Mouse (Mus musculus) A20 (cell line): ENCODE measurements around the gene Oscp1.

ENCODE experiments used
- DNase-seq: peaks from one replicate; pipeline ENCODE4 v3.0.0-alpha.2; 2011; ENCODE audit warnings: low read depth, low spot score

The Oscp1 gene

DNA sequence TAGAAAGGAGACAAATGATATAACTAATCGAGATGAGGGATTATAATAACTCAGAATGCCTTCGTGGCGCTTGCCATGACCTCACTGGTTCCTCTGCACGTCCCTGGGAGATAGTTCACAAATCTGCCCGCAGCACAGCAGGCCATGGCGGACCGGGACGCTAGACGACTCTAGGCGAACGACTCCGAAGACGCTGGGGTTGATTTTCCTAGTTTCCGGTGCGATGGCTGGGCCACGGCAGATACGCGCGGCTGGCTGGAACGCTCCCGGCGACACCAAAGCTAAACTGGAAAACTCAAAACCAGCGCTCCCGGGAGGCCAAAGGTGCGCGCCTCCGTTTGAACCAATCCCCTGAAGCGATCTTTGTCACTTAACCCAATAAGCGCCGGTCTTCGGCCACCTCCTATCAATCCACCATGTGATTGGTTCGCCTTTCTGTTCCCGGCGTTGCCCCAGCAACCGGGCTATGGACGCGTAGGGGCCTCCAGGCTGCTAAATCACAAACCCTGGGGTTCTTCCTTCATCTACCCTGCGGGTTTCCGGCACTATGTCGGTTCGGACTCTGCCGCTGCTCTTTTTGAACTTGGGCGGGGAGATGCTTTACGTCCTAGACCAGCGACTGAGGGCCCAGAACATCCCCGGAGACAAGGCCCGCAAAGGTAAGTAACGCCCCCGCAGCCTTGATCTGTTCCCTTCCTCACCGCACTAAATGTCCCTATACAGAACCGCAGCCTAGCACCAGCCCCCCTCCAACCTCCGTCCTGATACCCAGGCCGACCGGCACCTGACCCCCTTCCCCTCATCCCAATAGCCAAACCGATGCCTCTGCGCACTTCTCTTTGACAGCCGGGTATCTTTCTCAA, at the start of gene Oscp1:
Gene Oscp1, plus strand, starts transcription at position 432 of the 863 bp plus-strand sequence.
- peak; percentile 93 for DNase-seq

GRCm38 (mm10) chr4:126017676-126018332, 40.6 kb upstream of the Oscp1 start:
- peak; percentile 25 for DNase-seq

GRCm38 (mm10) chr4:126018966-126019538, 39.3 kb upstream of the Oscp1 start:
- peak; percentile 90 for DNase-seq

- DNase-seq = no peak
Observed at GRCm38 (mm10) chr4:126024303-126024900, 34.0 kb upstream of the Oscp1 start, which contains the start of gene Csf3r. TSS of gene Csf3r (plus strand) at chr4:126024550.

- no peak for DNase-seq
Observed at GRCm38 (mm10) chr4:126025801-126026200, 32.6 kb upstream of the Oscp1 start.

DNA sequence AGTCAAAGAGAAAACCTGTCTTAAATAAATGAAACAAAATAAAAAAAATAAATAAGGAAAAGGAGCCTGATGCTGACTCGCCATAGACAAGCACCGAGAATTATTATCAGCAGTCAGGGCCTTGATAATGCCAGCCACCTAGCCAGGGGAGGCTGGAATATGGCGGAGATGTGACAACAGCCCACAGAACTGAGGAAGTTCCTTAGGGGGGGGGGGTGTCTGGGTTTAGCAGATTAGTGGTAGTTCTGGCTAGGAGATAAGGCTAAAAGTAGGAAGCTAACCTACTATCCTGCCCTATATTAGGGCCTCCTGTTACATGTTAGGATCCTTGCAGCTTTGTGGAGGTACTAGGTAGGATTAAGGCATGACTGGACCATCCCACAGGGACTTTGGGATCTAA, 30.4 kb upstream of the Oscp1 start:
- DNase-seq = no peak

GRCm38 (mm10) chr4:126029042-126029441, 29.3 kb upstream of the Oscp1 start:
- no peak for DNase-seq

GRCm38 (mm10) chr4:126030705-126031104, 27.7 kb upstream of the Oscp1 start:
- DNase-seq = peak; percentile 19

DNA sequence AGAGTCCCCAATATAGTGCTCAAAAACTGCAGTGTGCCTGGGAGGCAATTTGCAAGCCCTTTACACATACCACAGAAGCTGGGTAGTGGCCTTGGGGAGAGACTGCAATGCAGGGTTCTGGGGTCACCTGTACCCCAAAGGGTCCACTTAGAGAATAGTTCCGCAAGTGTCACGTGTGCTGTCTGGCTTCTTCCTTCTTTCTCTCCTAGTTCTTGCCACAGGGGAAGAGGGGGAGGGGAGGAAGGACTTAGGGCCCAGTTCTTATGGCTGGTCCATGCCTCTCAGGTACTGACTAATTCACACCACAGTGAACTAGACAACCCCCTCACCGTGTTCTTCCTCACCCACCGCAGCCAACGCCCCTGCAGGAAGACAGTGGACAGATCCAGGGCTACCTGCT, 23.0 kb upstream of the Oscp1 start:
- no peak for DNase-seq

- DNase-seq = peak; percentile 95
Observed at GRCm38 (mm10) chr4:126046851-126047585, 11.3 kb upstream of the Oscp1 start, which contains the start of gene Mrps15. TSS of gene Mrps15 (plus strand) at chr4:126046925.

GRCm38 (mm10) chr4:126051617-126052016, 6.7 kb upstream of the Oscp1 start:
- no peak for DNase-seq

- DNase-seq = peak; percentile 42
Observed at GRCm38 (mm10) chr4:126057207-126058133, 895 bp upstream of the Oscp1 start.

- DNase-seq = no peak
Observed at GRCm38 (mm10) chr4:126058997-126059362, 615 bp downstream of the Oscp1 start.

GRCm38 (mm10) chr4:126062856-126063255, 4.5 kb downstream of the Oscp1 start:
- peak; percentile 59 for DNase-seq

DNA sequence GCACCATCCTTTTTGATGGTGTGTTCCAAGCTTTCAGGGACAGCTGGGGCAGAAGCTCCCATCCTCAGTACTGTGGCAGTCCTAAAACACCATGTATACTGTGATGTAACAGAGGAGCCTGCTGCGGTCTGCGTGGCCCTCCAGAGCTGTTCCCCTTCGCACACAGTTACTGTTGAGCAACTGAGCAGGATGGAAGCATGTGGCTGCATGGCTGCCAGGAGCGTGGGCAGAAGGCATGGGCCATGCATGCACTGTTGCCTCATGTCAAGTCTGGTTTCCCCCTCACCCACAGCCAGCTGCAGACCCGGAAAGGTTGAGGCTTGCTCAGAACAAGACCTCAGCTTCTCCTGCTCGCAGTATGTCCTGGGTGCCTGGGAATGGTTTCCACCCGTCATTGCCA, 6.9 kb downstream of the Oscp1 start:
- DNase-seq = no peak

- DNase-seq = no peak
Observed at GRCm38 (mm10) chr4:126067401-126068077, 9.2 kb downstream of the Oscp1 start.

- DNase-seq = no peak
Observed at GRCm38 (mm10) chr4:126068842-126069241, 10.5 kb downstream of the Oscp1 start.

DNA sequence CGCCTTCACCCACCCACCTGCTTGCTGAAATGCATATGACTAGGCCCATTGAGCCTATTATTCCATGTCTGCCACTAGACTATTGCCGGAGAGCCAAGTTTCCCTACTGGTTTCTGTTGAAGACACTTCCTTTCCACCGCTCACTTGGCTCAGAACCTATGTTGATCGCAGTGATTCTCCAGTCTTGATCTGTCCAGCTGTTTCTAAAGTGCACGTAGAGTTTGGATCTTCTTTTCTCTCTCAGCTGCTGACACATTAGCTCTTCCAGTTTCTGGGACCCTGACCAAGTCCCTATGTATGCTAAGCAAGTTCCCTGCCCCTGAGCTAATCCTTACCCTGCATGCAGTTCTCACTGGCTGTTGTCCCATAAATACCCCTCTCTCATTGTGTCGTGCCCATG, 19.5 kb downstream of the Oscp1 start:
- DNase-seq = no peak

- DNase-seq = no peak
Observed at GRCm38 (mm10) chr4:126079266-126079665, 20.9 kb downstream of the Oscp1 start.

DNA sequence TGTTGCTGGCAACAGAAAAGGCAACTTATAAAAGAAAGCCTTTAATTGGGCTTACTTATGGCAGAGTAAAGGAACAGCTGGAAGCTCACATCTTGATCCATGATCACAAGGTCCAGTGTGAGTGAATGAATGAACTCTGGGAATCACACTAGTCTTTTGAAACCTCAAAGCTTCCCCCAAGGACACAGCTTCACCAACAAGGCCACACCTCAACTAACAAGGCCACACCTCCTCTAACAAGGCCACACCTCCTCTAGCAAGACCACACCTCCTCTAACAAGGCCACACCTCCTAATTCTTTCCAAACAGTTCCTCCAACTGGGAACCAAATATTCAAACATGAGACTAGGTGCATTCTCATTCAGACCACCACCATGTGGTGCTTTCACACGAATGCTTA, 23.2 kb downstream of the Oscp1 start:
- no peak for DNase-seq
